Comparison of ENCODE assay signal across 25 mouse cellular contexts in genomic region chr5:106452686-106453085, GRCm38 (mm10). TPM values are rescaled to one million over a fixed set of nuclear protein-coding genes. Genes with fewer than 3 reads are reported as not detected.
DNase-seq lines count a peak whose midpoint lies in the region; ATAC-seq lines count a peak whose summit lies in the region.
"Had no signal": no experiment of that assay in that cellular context is flagged by ENCODE, and none has a peak within 500 bp of the region (broad histone marks: within the 10 kb centered on the region; RNA-seq: fewer than 3 reads in every experiment).

No protein-coding gene starts in this region.

- no peak overlapping the region for H3K4me2 ChIP-seq in hindbrain, embryonic 14.5 days (replicated peaks)
- no peak overlapping the region for H3K4me2 ChIP-seq in hindbrain, embryonic 16.5 days (ENCODE audit: low read length)
- 0 out of 2 replicates have a peak overlapping the region, but pooled peaks have one; percentile 30 for H3K4me2 ChIP-seq in forebrain, embryonic 13.5 days
- peak overlapping the region; percentile 49 for H3K4me2 ChIP-seq in midbrain, embryonic 16.5 days (ENCODE audit: low read length)
- H3K4me2 ChIP-seq: lung, embryonic 14.5 days; neural tube, embryonic 15.5 days had no signal

- WGBS in hindbrain, embryonic 14.5 days = 8% methylated on average over 2 of the region's 4 CpGs
- WGBS in hindbrain, embryonic 16.5 days = 5% methylated on average over 4 of the region's 4 CpGs
- 14% methylated on average over 2 of the region's 4 CpGs for WGBS in forebrain, embryonic 13.5 days
- 16% methylated on average over 2 of the region's 4 CpGs for WGBS in midbrain, embryonic 16.5 days

- ATAC-seq in hindbrain, embryonic 14.5 days (ENCODE audit: low FRiP score) = no peak
- no peak for ATAC-seq in hindbrain, embryonic 16.5 days
- ATAC-seq in forebrain, embryonic 13.5 days = no peak
- ATAC-seq in midbrain, embryonic 16.5 days = no peak
- ATAC-seq: CD4-positive, CD25-positive, alpha-beta regulatory T cell, adult 4 months had no signal

- peaks cover 7% of the 10 kb centered on the region; the same call in 1 of the 2 replicates for H3K4me1 ChIP-seq in hindbrain, embryonic 14.5 days (replicated peaks; ENCODE audit: control insufficient read depth, insufficient read depth, low read length)
- H3K4me1 ChIP-seq in hindbrain, embryonic 16.5 days (ENCODE audit: control insufficient read depth, insufficient read depth, low read depth, low read length) = peaks cover 7% of the 10 kb centered on the region
- H3K4me1 ChIP-seq in forebrain, embryonic 13.5 days = peaks cover 28% of the 10 kb centered on the region
- H3K4me1 ChIP-seq in midbrain, embryonic 16.5 days (ENCODE audit: control insufficient read depth, insufficient read depth, low read length) = peaks cover 5% of the 10 kb centered on the region; the same call in 1 of the 2 replicates

- peak overlapping the region; percentile 14; the same call in 1 of the 2 replicates for H3K4me3 ChIP-seq in hindbrain, embryonic 14.5 days (replicated peaks; ENCODE audit: low read length)
- H3K4me3 ChIP-seq in hindbrain, embryonic 16.5 days (ENCODE audit: low read length) = no peak overlapping the region
- H3K4me3 ChIP-seq in forebrain, embryonic 13.5 days = no peak overlapping the region
- no peak overlapping the region; the same call in 1 of the 2 replicates for H3K4me3 ChIP-seq in midbrain, embryonic 16.5 days (ENCODE audit: low read depth, low read length)
- H3K4me3 ChIP-seq: erythroblast, embryonic 14.5 days had no signal

- no peaks in the 10 kb centered on the region for H3K9me3 ChIP-seq in hindbrain, embryonic 14.5 days (ENCODE audit: control insufficient read depth, low read length)
- H3K9me3 ChIP-seq in hindbrain, embryonic 16.5 days (ENCODE audit: control insufficient read depth, low read length) = no peaks in the 10 kb centered on the region
- no peaks in the 10 kb centered on the region for H3K9me3 ChIP-seq in forebrain, embryonic 13.5 days (replicated peaks)
- no peaks in the 10 kb centered on the region for H3K9me3 ChIP-seq in midbrain, embryonic 16.5 days (replicated peaks; ENCODE audit: control insufficient read depth, low read length, poor library complexity, severe bottlenecking)
- H3K9me3 ChIP-seq: embryonic facial prominence, embryonic 10.5 days; heart, embryonic 12.5 days; neural tube, embryonic 15.5 days had no signal

- peaks cover 88% of the 10 kb centered on the region for H3K27me3 ChIP-seq in hindbrain, embryonic 14.5 days (ENCODE audit: control insufficient read depth, insufficient read depth, low read length)
- H3K27me3 ChIP-seq in hindbrain, embryonic 16.5 days (replicated peaks; ENCODE audit: control insufficient read depth, insufficient read depth, low read length) = peaks cover 62% of the 10 kb centered on the region
- H3K27me3 ChIP-seq in forebrain, embryonic 13.5 days = peaks cover 94% of the 10 kb centered on the region
- H3K27me3 ChIP-seq in midbrain, embryonic 16.5 days (ENCODE audit: control insufficient read depth, insufficient read depth, low read depth, low read length) = peaks cover 30% of the 10 kb centered on the region

- intact Hi-C loops in heart, postnatal 10 days (cut with DNase I) = no loop called here
- intact Hi-C loops in gastrocnemius, postnatal 36 days (cut with DNase I) = no loop called here

- no peak overlapping the region for H3K9ac ChIP-seq in hindbrain, embryonic 14.5 days
- no peak overlapping the region for H3K9ac ChIP-seq in hindbrain, embryonic 16.5 days (ENCODE audit: low read depth, low read length)
- H3K9ac ChIP-seq in forebrain, embryonic 13.5 days = no peak overlapping the region
- H3K9ac ChIP-seq in midbrain, embryonic 16.5 days (ENCODE audit: low read depth, low read length) = no peak overlapping the region
- H3K9ac ChIP-seq: heart, embryonic 12.5 days; lung, embryonic 14.5 days; neural tube, embryonic 15.5 days had no signal

- DNase-seq in cerebellum, adult 11 months = peak; percentile 22
- no peak for DNase-seq in cerebellum, postnatal 4 days (ENCODE audit: low spot score in 2 of 2)
- DNase-seq in hindbrain, embryonic 14.5 days (ENCODE audit: low spot score) = no peak
- DNase-seq in heart, postnatal 10 days = no peak
- no peak for DNase-seq in gastrocnemius, postnatal 36 days
- DNase-seq: heart, postnatal 36 days; layer of hippocampus, postnatal 36 days; lung, embryonic 14.5 days; thymus, adult 18-20 months had no signal

- no peaks in the 10 kb centered on the region for H3K36me3 ChIP-seq in hindbrain, embryonic 14.5 days (replicated peaks; ENCODE audit: control insufficient read depth, insufficient read depth)
- H3K36me3 ChIP-seq in hindbrain, embryonic 16.5 days (ENCODE audit: control insufficient read depth, insufficient read depth, low read length) = no peaks in the 10 kb centered on the region
- no peaks in the 10 kb centered on the region for H3K36me3 ChIP-seq in forebrain, embryonic 13.5 days (ENCODE audit: poor library complexity, severe bottlenecking)
- no peaks in the 10 kb centered on the region for H3K36me3 ChIP-seq in midbrain, embryonic 16.5 days (ENCODE audit: control insufficient read depth, insufficient read depth, low read length)
- H3K36me3 ChIP-seq: embryonic facial prominence, embryonic 10.5 days; G1E; heart, embryonic 12.5 days; neural tube, embryonic 15.5 days had no signal

- H3K27ac ChIP-seq in hindbrain, embryonic 14.5 days = no peak overlapping the region
- no peak overlapping the region for H3K27ac ChIP-seq in hindbrain, embryonic 16.5 days (ENCODE audit: low read depth, low read length)
- H3K27ac ChIP-seq in forebrain, embryonic 13.5 days = no peak overlapping the region
- H3K27ac ChIP-seq in midbrain, embryonic 16.5 days (ENCODE audit: low read length) = peak overlapping the region; percentile 77; the same call in 1 of the 2 replicates
- H3K27ac ChIP-seq: embryonic facial prominence, embryonic 10.5 days; neural tube, embryonic 15.5 days had no signal

RNA-seq across cellular contexts. Expression of gene Barhl2, which starts 5.3 kb away (rescaled TPM):
- 1.1 and 2.3 TPM in 2 replicates for polyA plus RNA-seq in hindbrain, embryonic 14.5 days (2014; fragmentation: Nextera tagmentation; extraction: Ambion mirVana)
- polyA plus RNA-seq in hindbrain, embryonic 16.5 days (2015; fragmentation: Nextera tagmentation; extraction: Ambion mirVana) = 1.0 and 1.2 TPM in 2 replicates
- 1.8 and 5.5 TPM in 2 replicates for polyA plus RNA-seq in forebrain, embryonic 13.5 days (2015; fragmentation: Nextera tagmentation; extraction: Ambion mirVana)
- polyA plus RNA-seq in midbrain, embryonic 16.5 days (2015; fragmentation: Nextera tagmentation; extraction: Ambion mirVana) = 6.8 and 8.5 TPM in 2 replicates
- total RNA-seq in heart, postnatal 10 days (2021) = not detected
- not detected for total RNA-seq in gastrocnemius, postnatal 36 days (2021)
- total RNA-seq: adrenal gland, postnatal 36 days; G1E; granulocyte monocyte progenitor cell, adult 5-6 weeks; heart, postnatal 36 days; liver, adult 2 months had no signal
- polyA plus RNA-seq: CD4-positive, CD25-positive, alpha-beta regulatory T cell, adult 4 months; erythroblast, embryonic 14.5 days; G1E; heart, embryonic 12.5 days; intestine, embryonic 14.5 days; kidney, embryonic 16.5 days; liver, adult 2 months; lung, embryonic 14.5 days; stomach, embryonic 14.5 days; urinary bladder, adult 2 months had no signal

Comparison
In these comparisons a context has a peak if more than half of its experiments do, and no peak if none do; other contexts are left out.
1. H3K4me2 ChIP-seq: peak in forebrain, embryonic 13.5 days (single experiment) and midbrain, embryonic 16.5 days (single experiment); none in hindbrain, embryonic 14.5 days (single experiment) and hindbrain, embryonic 16.5 days (single experiment).